Mouse (Mus musculus): ENCODE measurements around the gene Atp4a.
A peak's percentile ranks its signal among the peaks of the same experiment; 100 is the strongest.
"Not testable (repeated sequence)": the region's sequence is repeated elsewhere in the genome, so short reads cannot be mapped to it uniquely, and the experiment has no call there.

The Atp4a gene

GRCm38 (mm10) chr7:30730064-30730722 is 18.2 kb downstream of the Atp4a start:
- DNase-seq: not testable (repeated sequence)

GRCm38 (mm10) chr7:30736211-30736610 is 24.2 kb downstream of the Atp4a start:
- DNase-seq: no peak

- not testable (repeated sequence) for DNase-seq
These were observed 30.6 kb downstream of the Atp4a start for GRCm38 (mm10) chr7:30742570-30742969.

GRCm38 (mm10) chr7:30743617-30744016 is 31.6 kb downstream of the Atp4a start, which contains the start of gene Gapdhs:
Gene Gapdhs, minus strand, starts transcription at chr7:30743681.
- DNase-seq: not testable (repeated sequence)

- DNase-seq: peak in 1 of 2 experiments; percentile 19
These were observed 32.1 kb downstream of the Atp4a start for GRCm38 (mm10) chr7:30744022-30744598.

DNA sequence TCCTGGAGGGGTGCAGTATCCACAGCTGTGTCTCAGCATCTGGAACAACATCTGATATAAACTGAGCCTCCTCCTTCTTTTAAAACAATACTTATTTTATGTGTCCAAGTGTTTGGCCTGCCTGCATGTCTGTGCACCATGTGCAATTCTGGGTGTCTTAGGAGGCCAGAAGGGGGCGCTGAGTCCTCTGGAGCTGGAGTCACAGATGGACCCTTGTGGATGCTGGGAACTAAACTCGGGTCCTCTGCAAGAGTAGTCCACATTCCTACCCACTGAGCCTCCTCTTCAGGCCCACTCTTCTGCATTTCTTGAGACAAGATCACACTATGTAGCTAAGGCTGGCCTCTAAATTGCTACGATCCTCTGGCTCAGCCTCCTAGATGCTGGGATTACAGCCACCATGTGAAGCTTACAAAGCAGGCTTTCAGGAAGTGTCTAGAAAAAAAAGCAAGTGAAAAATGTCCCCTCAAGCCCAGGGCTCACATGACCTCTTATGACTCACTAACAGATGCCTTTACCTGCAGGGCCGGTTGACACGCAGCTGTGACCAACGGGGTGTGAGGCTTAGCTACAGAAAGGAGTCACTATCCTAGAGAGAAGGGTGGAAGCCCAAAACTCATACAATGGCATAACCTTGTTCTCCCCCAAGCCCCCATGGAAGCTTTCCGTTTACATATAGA is 35.7 kb downstream of the Atp4a start:
- no peak for DNase-seq

DNA sequence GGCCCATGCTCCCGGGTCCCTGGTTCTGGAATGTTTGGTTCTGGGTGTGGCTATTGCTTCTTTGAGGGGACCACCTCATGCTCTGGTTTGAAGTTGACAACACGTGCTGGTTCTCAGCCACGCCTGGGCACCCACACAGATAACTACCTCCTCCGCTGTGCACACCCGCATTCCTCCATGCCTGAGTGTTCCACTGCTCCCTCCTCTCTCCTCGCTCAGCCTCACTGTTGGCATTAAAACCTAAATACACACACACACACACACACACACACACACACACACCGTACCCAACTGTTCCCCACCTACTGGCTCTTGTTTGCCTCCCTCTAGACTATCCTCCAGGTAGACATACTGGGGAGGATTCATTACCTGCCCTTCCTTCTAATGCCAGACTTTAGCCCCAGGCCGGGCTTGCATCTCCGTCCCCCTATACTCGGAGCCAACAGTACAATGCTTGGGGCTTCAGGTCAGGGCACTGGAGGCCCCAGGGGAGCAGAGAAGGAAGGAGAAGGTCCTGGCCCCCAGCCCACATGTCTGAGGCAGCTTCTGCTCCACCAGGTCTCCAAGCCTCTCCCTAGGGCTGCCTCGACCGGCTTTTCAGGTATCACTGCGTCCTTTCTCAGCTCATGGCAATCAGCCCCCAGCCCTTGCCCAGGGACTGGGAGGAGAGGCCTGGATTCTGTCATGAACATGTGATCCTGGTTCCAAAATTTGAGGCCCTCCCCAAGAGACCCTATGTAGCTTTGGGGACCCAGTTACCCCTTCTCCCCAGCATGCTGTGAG is 38.0 kb downstream of the Atp4a start:
- DNase-seq: no peak

DNA sequence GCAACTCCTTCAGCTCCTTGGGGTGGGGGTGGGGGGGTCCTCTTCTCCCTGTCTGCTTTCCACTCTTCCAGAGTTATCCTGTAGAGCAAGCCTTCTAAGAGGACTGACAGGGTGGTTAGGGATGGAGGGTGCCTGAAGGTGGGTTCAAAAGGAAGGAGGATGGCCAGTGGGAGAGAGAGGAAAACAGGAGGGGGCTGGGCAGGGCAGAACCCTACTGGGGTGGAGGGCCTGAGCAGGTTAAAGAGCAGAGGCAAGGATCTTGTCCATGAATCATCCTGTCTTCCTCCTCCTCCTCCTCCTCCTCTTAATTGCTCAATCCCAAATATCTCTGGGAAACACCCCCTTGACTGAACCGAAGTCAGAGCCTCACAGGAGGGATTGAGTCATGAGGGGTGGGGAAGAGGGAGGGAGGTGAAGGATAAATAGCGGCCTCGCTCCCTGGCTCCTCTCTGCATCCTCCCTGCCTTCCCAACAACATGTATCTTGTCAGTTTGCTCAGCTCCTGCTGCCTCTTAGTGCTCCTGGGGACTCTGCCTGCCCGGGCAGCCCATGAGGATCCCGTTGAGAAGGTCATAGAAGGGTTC is 39.2 kb downstream of the Atp4a start, which contains the start of gene Sbsn:
Gene Sbsn (plus strand): TSS at position 386 of the 584 bp plus-strand sequence.
- DNase-seq: no peak

DNA sequence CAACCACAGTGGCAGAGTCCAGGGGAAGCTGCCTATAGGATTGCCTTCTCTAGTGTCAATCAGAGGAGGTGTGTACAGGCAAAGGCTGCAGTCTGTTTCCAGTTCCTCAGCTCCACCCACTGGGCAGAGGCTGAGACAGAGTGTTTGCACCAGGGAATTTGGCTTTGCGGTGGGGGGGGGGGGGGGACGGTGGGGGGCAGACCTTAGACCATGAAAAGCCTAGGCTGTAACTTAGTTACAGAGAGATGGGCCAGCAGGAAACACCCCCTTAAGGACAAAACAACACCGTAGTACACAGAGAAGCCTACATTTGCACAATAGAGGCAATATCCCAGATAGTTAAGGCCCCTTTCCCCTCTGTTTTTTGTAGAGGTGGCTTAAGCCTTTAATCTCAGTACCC is 45.0 kb downstream of the Atp4a start:
- DNase-seq: no peak

DNA sequence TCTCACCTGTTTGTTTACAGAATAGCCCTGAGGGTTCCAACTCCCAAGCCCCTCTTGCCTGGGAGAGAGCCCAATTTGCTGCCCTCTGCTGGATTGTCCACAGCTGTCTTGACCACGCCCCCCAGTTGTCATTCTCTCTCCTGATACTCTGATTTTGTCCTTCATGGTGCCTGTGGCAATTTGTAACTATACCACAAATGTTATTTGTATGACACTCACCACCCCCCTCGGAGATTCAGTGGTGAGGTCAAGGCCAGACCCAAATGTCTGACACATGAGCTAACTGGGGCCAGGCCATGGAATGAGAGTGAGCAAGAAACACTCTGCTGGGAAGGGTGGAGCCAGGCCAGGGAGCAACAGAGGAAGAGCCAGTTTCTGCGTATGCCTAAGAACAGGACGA is 46.8 kb downstream of the Atp4a start:
- DNase-seq: peak in 1 of 2 experiments; percentile 41

DNA sequence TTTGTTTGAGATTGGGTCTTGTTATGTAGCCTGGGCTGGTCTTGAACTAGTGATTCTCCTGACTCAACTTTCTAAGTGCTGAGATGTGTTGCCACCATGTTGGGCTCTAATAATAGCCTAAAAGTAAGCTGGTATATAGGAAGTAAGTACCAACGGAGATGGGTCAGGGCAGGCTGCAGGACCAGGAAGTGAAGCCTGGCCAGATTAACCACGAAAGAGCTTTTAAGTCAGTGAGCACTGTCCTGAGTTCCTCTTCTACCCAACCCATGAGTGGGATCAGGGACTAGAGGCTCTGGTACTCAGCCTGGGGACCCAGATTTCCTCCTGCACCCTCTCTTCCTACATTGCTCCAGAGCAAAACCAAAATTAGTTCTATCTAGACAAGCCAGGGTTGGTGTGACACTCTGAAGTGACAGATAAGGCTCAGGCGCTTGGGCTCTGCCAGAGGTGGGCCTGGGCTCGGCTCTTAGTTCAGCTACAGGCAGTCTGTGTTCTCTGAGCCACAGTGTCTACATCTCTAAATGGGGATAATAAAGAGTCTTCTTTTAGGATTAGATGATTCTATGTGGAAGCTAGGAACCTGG is 49.9 kb downstream of the Atp4a start:
- no peak for DNase-seq

DNA sequence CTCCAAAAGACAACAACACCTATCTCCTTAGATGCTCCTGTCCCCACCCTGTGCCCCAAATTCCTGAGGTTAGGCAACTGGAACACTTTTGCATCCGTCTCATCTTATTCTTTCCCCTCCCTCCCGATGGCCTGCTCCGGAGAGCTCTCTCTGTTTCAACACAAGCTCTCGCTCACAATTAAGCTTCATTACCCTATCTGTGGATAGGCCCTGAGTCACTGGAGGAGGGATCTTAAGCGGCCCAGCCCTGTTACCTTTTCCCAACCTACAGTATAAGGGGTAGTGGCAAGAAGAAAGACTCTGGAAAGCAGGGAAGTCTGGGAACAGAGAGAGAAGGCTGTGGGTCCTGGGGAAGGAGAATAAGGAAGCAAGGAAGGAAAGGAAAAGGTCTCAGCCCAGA is 51.4 kb downstream of the Atp4a start, which contains the start of gene Dmkn:
Gene Dmkn (plus strand): TSS at position 301 of the 400 bp plus-strand sequence.
- no peak for DNase-seq

- no peak for DNase-seq
These were observed 53.2 kb downstream of the Atp4a start for GRCm38 (mm10) chr7:30765173-30765572.

- DNase-seq: no peak
These were observed 54.4 kb downstream of the Atp4a start for GRCm38 (mm10) chr7:30766408-30766807.

GRCm38 (mm10) chr7:30769236-30769635 is 57.2 kb downstream of the Atp4a start:
- no peak for DNase-seq
